Mouse (Mus musculus) mature B cell (primary cell): ENCODE results near the gene Ubl5.
"Not testable (repeated sequence)": the region's sequence is repeated elsewhere in the genome, so short reads cannot be mapped to it uniquely, and the experiment has no call there.

Experiments used
- in situ Hi-C: fragments of 300-500 bp; cut with MboI; formaldehyde crosslinking; loops from 2 replicates; pipeline ENCODE4 v1.14.3; 2019

The Ubl5 gene

GRCm38 (mm10) chr9:20653859-20654258, 11.2 kb downstream of the Ubl5 start:
- in situ Hi-C loops, result no loop called here

GRCm38 (mm10) chr9:20657546-20657945, 14.9 kb downstream of the Ubl5 start:
- in situ Hi-C loops, result no loop called here

GRCm38 (mm10) chr9:20662325-20662724, 19.6 kb downstream of the Ubl5 start:
- in situ Hi-C loops, result no loop called here

- in situ Hi-C loops, result no loop called here
These were observed 20.2 kb downstream of the Ubl5 start for GRCm38 (mm10) chr9:20662874-20663273.

- in situ Hi-C loops, result no loop called here
These were observed 21.3 kb downstream of the Ubl5 start for GRCm38 (mm10) chr9:20663956-20664355.

GRCm38 (mm10) chr9:20664366-20664765, 21.7 kb downstream of the Ubl5 start:
- in situ Hi-C loops, result no loop called here

GRCm38 (mm10) chr9:20664982-20665637, 22.4 kb downstream of the Ubl5 start:
- in situ Hi-C loops, result no loop called here

GRCm38 (mm10) chr9:20665925-20666324, 23.2 kb downstream of the Ubl5 start:
- in situ Hi-C loops, result no loop called here

GRCm38 (mm10) chr9:20666510-20667034, 23.9 kb downstream of the Ubl5 start:
- in situ Hi-C loops, result no loop called here

GRCm38 (mm10) chr9:20668065-20668464, 25.4 kb downstream of the Ubl5 start:
- in situ Hi-C loops, result no loop called here

- in situ Hi-C loops, result no loop called here
These were observed 29.4 kb downstream of the Ubl5 start for GRCm38 (mm10) chr9:20672047-20672446.

- in situ Hi-C loops, result no loop called here
These were observed 35.2 kb downstream of the Ubl5 start for GRCm38 (mm10) chr9:20677892-20678291.

- in situ Hi-C loops, result no loop called here
These were observed 37.8 kb downstream of the Ubl5 start for GRCm38 (mm10) chr9:20680378-20680958.

- in situ Hi-C loops, result no loop called here
These were observed 39.1 kb downstream of the Ubl5 start for GRCm38 (mm10) chr9:20681546-20682388.

- in situ Hi-C loops, result no loop called here
These were observed 39.7 kb downstream of the Ubl5 start for GRCm38 (mm10) chr9:20682389-20682722.

- in situ Hi-C loops, result no loop called here
These were observed 42.6 kb downstream of the Ubl5 start for GRCm38 (mm10) chr9:20685081-20685861.

- in situ Hi-C loops, result no loop called here
These were observed 46.7 kb downstream of the Ubl5 start for GRCm38 (mm10) chr9:20689403-20689802.

GRCm38 (mm10) chr9:20689913-20690312, 47.2 kb downstream of the Ubl5 start:
- in situ Hi-C loops, result no loop called here

GRCm38 (mm10) chr9:20690449-20690848, 47.8 kb downstream of the Ubl5 start:
- in situ Hi-C loops, result not testable (repeated sequence)

- in situ Hi-C loops, result no loop called here
These were observed 50.2 kb downstream of the Ubl5 start for GRCm38 (mm10) chr9:20692863-20693262.

- in situ Hi-C loops, result no loop called here
These were observed 52.1 kb downstream of the Ubl5 start for GRCm38 (mm10) chr9:20694721-20695235.
